Mouse (Mus musculus) spleen, adult 2 months (tissue): ENCODE data around the gene Fry.

Experiments
- CTCF ChIP-seq: fragments of 200-500 bp; IDR thresholded peaks from 2 replicates; pipeline ENCODE4 v1.5.1; 2011; ENCODE audit warnings: mild to moderate bottlenecking, inconsistent platforms; ENCODE audit not compliant: insufficient read depth, insufficient read length, insufficient replicate concordance; ENCODE audit errors: extremely low read depth
- POLR2A ChIP-seq: fragments of 200-500 bp; IDR thresholded peaks from 2 replicates; pipeline ENCODE4 v1.6.1; 2011; ENCODE audit warnings: low read depth, low read length, inconsistent platforms

DNA sequence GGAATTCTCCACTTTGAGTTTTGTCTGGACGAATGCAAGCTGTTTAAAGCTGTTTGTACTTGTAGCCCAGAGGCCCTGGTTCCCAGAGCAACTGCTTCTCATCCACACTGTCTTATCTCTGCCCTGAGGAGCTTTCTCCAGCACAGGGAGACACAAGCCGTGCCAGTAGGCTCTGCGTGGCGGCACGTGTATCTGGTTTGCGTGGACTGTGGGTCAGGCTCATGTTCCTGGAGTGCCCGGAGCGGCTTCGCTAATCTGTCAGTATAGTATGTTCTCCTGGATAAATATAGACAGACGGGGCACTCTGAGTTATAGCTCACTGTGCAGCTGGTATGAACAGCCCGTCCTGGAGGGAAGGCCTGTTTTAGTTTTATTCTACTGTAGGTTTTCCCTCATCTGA, 176.7 kb downstream of the Fry start:
- TF ChIP-seq CTCF (no peak), POLR2A (no peak)
